In genomic region chr5:37219615-37220014, GRCm38 (mm10) we compare ENCODE assay signal across 22 mouse cellular contexts. TPM values are rescaled to one million over a fixed set of nuclear protein-coding genes. Genes with fewer than 3 reads are reported as not detected.
DNase-seq lines count a peak whose midpoint lies in the region; ATAC-seq and TF ChIP-seq lines count a peak whose summit lies in the region.
"Had no signal": no experiment of that assay in that cellular context is flagged by ENCODE, and none has a peak within 500 bp of the region (broad histone marks: within the 10 kb centered on the region; RNA-seq: fewer than 3 reads in every experiment).

No protein-coding gene starts in this region.

- 0 out of 2 replicates have a peak overlapping the region, but pooled peaks have one; percentile 10 for H3K27ac ChIP-seq in neural tube, embryonic 13.5 days (replicated peaks)
- H3K27ac ChIP-seq in hindbrain, postnatal 0 days, result no peak overlapping the region
- H3K27ac ChIP-seq: embryonic facial prominence, embryonic 15.5 days; limb, embryonic 15.5 days; liver, embryonic 15.5 days; macrophage; stomach, embryonic 15.5 days had no signal

- H3K27me3 ChIP-seq in neural tube, embryonic 13.5 days, result no peaks in the 10 kb centered on the region
- H3K27me3 ChIP-seq in hindbrain, postnatal 0 days (ENCODE audit: insufficient read depth, low read length), result no peaks in the 10 kb centered on the region
- H3K27me3 ChIP-seq: embryonic facial prominence, embryonic 15.5 days; limb, embryonic 15.5 days; liver, embryonic 15.5 days; midbrain, embryonic 12.5 days; stomach, embryonic 15.5 days had no signal

- H3K4me2 ChIP-seq in neural tube, embryonic 13.5 days, result no peak overlapping the region
- no peak overlapping the region for H3K4me2 ChIP-seq in hindbrain, postnatal 0 days (ENCODE audit: low read depth, low read length)
- H3K4me2 ChIP-seq: embryonic facial prominence, embryonic 15.5 days; heart, embryonic 11.5 days; limb, embryonic 15.5 days; liver, embryonic 15.5 days; midbrain, embryonic 12.5 days; stomach, embryonic 15.5 days had no signal

- no peak overlapping the region for H3K9ac ChIP-seq in neural tube, embryonic 13.5 days
- H3K9ac ChIP-seq in hindbrain, postnatal 0 days (replicated peaks; ENCODE audit: low read length), result no peak overlapping the region
- H3K9ac ChIP-seq: embryonic facial prominence, embryonic 15.5 days; limb, embryonic 15.5 days; liver, embryonic 15.5 days; midbrain, embryonic 12.5 days; stomach, embryonic 15.5 days had no signal

- ATAC-seq in frontal cortex, adult (ENCODE audit: low TSS enrichment), result peak; percentile 39
- no peak for ATAC-seq in neural tube, embryonic 13.5 days (ENCODE audit: low read depth)
- ATAC-seq in hindbrain, postnatal 0 days, result peak; percentile 65
- ATAC-seq: forebrain, embryonic 16.5 days; inflammation-experienced regulatory T-cells, adult 6 months had no signal

- TF ChIP-seq CTCF in hindbrain, postnatal 0 days (IDR thresholded peaks at IDR 0.05; ENCODE audit: low read depth), result no peak

- no peak for DNase-seq in frontal cortex, postnatal 14 days (ENCODE audit: low spot score in 2 of 2)
- DNase-seq in neural tube, embryonic 10.5 days (ENCODE audit: extremely low spot score, low spot score), result no peak
- peak; percentile 54 for DNase-seq in MN1 (ENCODE audit: low spot score)
- DNase-seq in hindbrain, postnatal 0 days (ENCODE audit: low spot score), result no peak
- no peak for DNase-seq in cerebellum, adult 11 months
- DNase-seq: adrenal gland, adult 2 months; embryo, embryonic 11 days; heart, postnatal 10 days; kidney, adult 2 months; kidney, postnatal 10 days; spleen, adult 18-20 months had no signal

- no peaks in the 10 kb centered on the region for H3K9me3 ChIP-seq in neural tube, embryonic 13.5 days
- no peaks in the 10 kb centered on the region for H3K9me3 ChIP-seq in hindbrain, postnatal 0 days (ENCODE audit: low read length)
- H3K9me3 ChIP-seq: embryonic facial prominence, embryonic 15.5 days; limb, embryonic 15.5 days; liver, embryonic 15.5 days; midbrain, embryonic 12.5 days; stomach, embryonic 15.5 days had no signal

- 40% methylated on average over 5 of the region's 5 CpGs for WGBS in neural tube, embryonic 13.5 days
- 42% methylated on average over 5 of the region's 5 CpGs for WGBS in hindbrain, postnatal 0 days

- no peak overlapping the region for H3K4me3 ChIP-seq in neural tube, embryonic 13.5 days
- no peak overlapping the region for H3K4me3 ChIP-seq in hindbrain, postnatal 0 days (ENCODE audit: low read length)
- H3K4me3 ChIP-seq: embryonic facial prominence, embryonic 15.5 days; limb, embryonic 15.5 days; liver, embryonic 15.5 days; midbrain, embryonic 12.5 days; stomach, embryonic 15.5 days had no signal

- H3K36me3 ChIP-seq in neural tube, embryonic 13.5 days, result no peaks in the 10 kb centered on the region
- no peaks in the 10 kb centered on the region for H3K36me3 ChIP-seq in hindbrain, postnatal 0 days (ENCODE audit: insufficient read depth, low read length)
- H3K36me3 ChIP-seq: embryonic facial prominence, embryonic 15.5 days; limb, embryonic 15.5 days; liver, embryonic 15.5 days; midbrain, embryonic 12.5 days; stomach, embryonic 15.5 days had no signal

- H3K4me1 ChIP-seq in neural tube, embryonic 13.5 days (replicated peaks), result peaks cover 52% of the 10 kb centered on the region
- H3K4me1 ChIP-seq in hindbrain, postnatal 0 days (ENCODE audit: insufficient read depth, low read length), result no peaks in the 10 kb centered on the region; the same call in 1 of the 2 replicates
- H3K4me1 ChIP-seq: embryonic facial prominence, embryonic 15.5 days; limb, embryonic 15.5 days; liver, embryonic 15.5 days; stomach, embryonic 15.5 days had no signal

RNA-seq across cellular contexts. Expression of gene Crmp1, which starts 22.1 kb away (rescaled TPM):
- 739 and 776 TPM in 2 replicates for polyA plus RNA-seq in neural tube, embryonic 13.5 days (2015; fragmentation: Nextera tagmentation; extraction: Ambion mirVana)
- 1,015 and 1,414 TPM in 2 replicates for total RNA-seq in hindbrain, postnatal 0 days (2014; rRNA removed)
- polyA plus RNA-seq in hindbrain, postnatal 0 days (2015; fragmentation: Nextera tagmentation; extraction: Ambion mirVana), result 607 and 697 TPM in 2 replicates
- polyA plus RNA-seq: macrophage had no signal
